Mouse (Mus musculus) erythroblast, embryonic 14.5 days (primary cell): ENCODE results near the gene Gm10337. TPM values are rescaled to one million over a fixed set of nuclear protein-coding genes. Genes with fewer than 3 reads are reported as not detected.

ENCODE experiments used
- H3K27me3 ChIP-seq: 2 replicates; pipeline ENCODE4 v1.6.1; 2012; ENCODE audit warnings: inconsistent platforms; ENCODE audit not compliant: control insufficient read depth
- H3K36me3 ChIP-seq: 2 replicates; pipeline ENCODE4 v1.6.1; 2012; ENCODE audit warnings: mild to moderate bottlenecking, inconsistent platforms; ENCODE audit not compliant: control insufficient read depth
- H3K4me1 ChIP-seq: 2 replicates; pipeline ENCODE4 v1.6.1; 2012; ENCODE audit warnings: inconsistent platforms; ENCODE audit not compliant: control insufficient read depth
- H3K4me3 ChIP-seq: replicated peaks from 2 replicates; pipeline ENCODE3; 2012; ENCODE audit warnings: moderate library complexity, mild to moderate bottlenecking, inconsistent platforms
- H3K9me3 ChIP-seq: 2 replicates; pipeline ENCODE4 v1.6.1; 2012; ENCODE audit warnings: low read length, inconsistent platforms, mixed read lengths; ENCODE audit not compliant: control insufficient read depth
- GATA1 ChIP-seq: IDR thresholded peaks from 2 replicates; pipeline ENCODE4 v1.6.1; 2012; ENCODE audit warnings: low read length, inconsistent platforms, mixed read lengths
- TAL1 ChIP-seq: IDR thresholded peaks from 3 replicates; pipeline ENCODE4 v1.6.1; 2012; ENCODE audit warnings: low read length, inconsistent platforms, mixed read lengths
- polyA plus RNA-seq: library from polyadenylated mRNA; stranded (reverse); fragments of >175 nt; gene quantifications from 2 replicates; pipeline ENCODE4 v1.2.3, GENCODE M21; 2012

The Gm10337 gene
- polyA plus RNA-seq, 1 experiment = not detected

DNA sequence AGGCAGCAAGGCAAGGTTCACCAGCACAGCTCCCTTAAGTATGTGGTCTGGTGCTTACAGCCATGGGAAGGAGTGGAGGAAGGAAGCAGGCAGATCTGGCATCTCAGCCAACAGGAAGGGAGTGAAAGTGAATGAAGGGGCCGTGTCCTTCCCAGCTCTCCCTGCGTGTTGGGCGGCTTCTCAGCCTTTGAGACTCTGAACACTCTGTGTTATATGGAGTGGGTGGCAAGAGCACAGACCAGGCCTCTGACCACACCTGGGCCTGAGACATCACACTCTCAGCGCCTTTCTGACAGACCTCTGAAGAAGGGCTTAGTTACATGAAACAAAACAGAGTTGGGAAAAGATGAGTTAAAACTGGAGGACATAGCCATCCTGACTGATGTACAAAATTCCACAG, 27.0 kb downstream of the Gm10337 start:
- Histone ChIP-seq H3K36me3 (peaks cover 70% of the 10 kb centered on the region), H3K4me1 (no peaks in the 10 kb centered on the region), H3K27me3 (no peaks in the 10 kb centered on the region), H3K4me3 (no peak overlapping the region), H3K9me3 (no peaks in the 10 kb centered on the region)
- TF ChIP-seq TAL1 (no peak), GATA1 (no peak)

DNA sequence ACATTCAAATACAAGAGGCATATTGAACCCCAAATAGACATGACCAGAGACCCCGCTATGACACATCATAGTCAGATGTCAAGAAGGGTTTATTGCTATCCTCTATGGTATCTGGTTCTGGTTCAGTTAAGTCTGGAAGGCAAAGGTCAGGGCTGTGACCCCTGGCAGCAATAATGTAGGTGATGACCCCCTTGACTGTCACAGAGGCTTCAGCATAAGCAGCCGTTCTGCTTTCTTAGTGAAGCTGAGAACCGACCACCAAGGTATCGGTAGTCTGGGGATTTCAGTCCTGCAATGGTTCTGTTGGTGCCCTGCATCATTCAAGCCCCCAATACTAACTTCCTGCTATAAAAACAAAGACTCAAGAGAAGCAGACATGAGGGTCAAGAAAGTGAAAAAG, 28.1 kb downstream of the Gm10337 start:
- H3K36me3 ChIP-seq = peaks cover 80% of the 10 kb centered on the region
- no peaks in the 10 kb centered on the region for H3K27me3 ChIP-seq
- TF ChIP-seq GATA1 = no peak
- TF ChIP-seq TAL1 = no peak
- H3K9me3 ChIP-seq = no peaks in the 10 kb centered on the region
- H3K4me3 ChIP-seq = no peak overlapping the region
- no peaks in the 10 kb centered on the region for H3K4me1 ChIP-seq

DNA sequence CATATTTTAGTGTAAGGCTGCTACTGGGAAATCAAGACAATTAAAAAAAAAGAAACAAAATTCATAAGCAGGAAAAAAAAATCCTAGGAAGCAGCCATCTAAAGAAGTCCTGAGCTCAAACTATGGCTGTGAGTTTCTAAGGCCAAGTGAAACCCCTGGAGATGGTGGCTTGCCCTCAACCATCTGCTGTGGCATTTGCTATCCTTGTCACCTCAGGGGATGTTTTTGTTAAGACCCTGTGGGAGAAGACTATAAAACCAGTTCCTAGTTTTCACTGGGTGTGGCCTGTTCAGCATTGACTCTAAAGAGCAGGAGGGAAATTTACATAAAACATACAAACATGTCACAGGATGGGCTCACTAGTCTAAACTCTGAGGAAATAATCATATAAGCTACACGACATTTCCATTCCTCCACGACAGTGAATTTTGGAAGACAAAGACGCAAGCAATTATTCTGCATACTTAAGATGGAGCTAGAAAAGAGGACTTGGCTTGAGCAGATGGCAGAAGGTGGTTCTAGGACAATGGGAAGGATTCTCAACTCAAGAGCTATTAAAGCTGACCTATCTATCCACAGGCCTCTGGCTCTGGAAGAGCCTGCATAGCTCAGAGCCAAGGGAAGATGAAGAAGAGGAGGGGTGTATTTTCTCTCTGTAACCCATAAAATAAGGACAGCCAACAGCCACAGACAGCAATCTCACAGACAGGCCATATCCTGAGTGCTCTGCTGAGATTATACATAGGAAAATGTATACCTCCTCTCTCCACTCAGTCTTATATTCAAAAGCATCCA, 28.8 kb downstream of the Gm10337 start:
- Histone ChIP-seq H3K27me3 (no peaks in the 10 kb centered on the region), H3K4me1 (no peaks in the 10 kb centered on the region), H3K9me3 (no peaks in the 10 kb centered on the region), H3K4me3 (no peak overlapping the region), H3K36me3 (peaks cover 83% of the 10 kb centered on the region)
- TF ChIP-seq GATA1 (no peak), TAL1 (no peak)

DNA sequence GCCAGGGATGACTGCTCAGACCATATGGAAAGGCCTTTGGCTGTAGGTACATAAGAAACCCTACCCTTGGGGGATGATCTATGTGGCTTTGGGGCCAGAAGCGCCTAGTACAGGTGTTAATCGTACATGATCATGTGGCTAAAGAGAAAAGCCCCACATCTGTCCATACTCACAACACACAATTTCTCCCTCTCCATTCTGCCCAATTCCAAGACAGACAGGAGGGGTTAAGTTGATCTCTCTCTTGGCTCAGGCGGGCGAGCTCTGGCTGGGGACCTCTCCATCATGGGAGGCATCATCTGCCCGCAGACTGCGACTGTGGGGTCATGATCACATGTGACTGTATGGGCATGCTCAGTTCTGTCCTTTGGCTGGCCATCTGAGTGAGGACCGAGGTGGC, 30.4 kb downstream of the Gm10337 start:
- H3K9me3 ChIP-seq = no peaks in the 10 kb centered on the region
- no peak overlapping the region for H3K4me3 ChIP-seq
- H3K27me3 ChIP-seq = no peaks in the 10 kb centered on the region
- TF ChIP-seq TAL1 (no peak), GATA1 (no peak)
- peaks cover 75% of the 10 kb centered on the region for H3K36me3 ChIP-seq
- no peaks in the 10 kb centered on the region for H3K4me1 ChIP-seq

DNA sequence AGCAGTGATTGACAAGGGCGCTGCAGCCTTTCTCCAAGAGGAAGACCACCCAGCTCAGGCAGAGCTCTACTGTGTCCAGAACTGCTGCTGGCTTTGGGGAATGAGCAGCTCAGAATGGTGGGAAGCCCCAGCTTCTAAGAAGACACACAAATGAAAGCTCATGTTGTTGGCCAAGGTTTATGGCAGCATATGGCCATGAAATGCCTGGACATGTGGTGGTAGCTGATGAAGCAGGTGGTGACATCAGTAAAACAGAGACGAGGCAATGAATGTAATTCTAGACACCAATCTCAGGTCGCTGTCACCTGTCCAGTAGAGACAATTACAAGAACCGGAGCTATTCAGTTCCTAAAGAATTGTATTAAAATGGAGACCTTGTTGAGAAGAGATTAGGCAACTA, 41.3 kb downstream of the Gm10337 start:
- peaks cover 64% of the 10 kb centered on the region for H3K36me3 ChIP-seq
- TF ChIP-seq TAL1 = no peak
- TF ChIP-seq GATA1 = no peak
- no peaks in the 10 kb centered on the region for H3K9me3 ChIP-seq
- H3K27me3 ChIP-seq = no peaks in the 10 kb centered on the region
- H3K4me3 ChIP-seq = no peak overlapping the region
- H3K4me1 ChIP-seq = no peaks in the 10 kb centered on the region

DNA sequence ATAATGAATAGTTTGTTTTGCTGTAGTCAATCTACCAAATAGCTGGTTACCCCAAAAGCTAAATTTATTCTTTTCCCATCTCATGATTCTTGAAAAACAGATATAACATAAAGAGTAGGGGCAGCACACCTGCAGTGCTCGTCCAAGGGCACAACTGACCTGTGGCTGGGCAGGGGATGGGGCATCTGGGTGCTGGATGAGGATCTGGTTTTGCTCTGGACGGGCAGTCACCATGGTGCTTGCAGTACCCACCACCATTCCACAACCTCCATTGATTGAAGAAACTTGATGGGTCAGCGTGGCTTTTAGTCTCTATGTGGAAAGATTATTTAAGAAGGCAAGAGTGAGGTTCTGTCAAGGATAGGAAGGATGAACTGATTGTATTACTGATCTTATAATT, 42.7 kb downstream of the Gm10337 start:
- Histone ChIP-seq H3K36me3 (peaks cover 55% of the 10 kb centered on the region), H3K4me3 (no peak overlapping the region)

DNA sequence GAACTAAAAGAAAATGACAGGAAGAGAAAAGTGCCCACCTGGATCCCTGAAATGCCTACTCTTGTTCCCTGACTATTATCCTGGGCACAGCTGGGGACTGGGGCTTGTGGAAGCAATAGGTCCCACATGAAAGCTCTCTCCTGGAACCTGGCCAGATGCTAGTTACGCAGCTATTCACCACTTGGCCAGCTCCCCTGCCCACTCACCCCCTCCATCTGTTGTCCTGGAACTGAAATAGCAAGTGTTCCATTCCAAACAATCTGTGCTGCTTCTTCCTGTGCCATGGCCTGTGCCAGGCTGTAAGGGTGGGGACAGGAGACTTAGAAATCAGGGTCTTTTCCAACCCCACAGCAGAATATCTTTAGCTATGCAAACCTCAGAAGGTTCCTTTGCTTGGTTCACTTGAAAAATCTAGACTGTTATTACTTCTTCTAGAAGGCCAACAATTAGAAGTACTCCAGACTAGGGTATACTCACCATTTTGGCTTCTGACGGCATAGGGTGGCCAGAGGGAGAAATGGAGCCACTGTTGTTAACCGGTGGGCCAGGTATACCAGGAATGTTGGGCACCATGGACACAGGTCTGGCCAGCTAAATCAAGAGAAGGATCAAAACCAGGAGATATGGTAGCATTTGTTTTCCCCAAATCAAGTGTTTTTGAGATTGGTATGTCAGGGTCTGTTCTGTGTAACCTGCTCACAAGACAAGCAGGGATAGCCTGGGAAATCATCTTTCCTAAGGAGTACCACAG, 43.3 kb downstream of the Gm10337 start:
- H3K27me3 ChIP-seq = no peaks in the 10 kb centered on the region
- no peaks in the 10 kb centered on the region for H3K9me3 ChIP-seq
- TF ChIP-seq GATA1 (no peak), TAL1 (no peak)
- no peaks in the 10 kb centered on the region for H3K4me1 ChIP-seq
- H3K4me3 ChIP-seq = no peak overlapping the region
- H3K36me3 ChIP-seq = peaks cover 56% of the 10 kb centered on the region

More for the DNA sequence above, 42.7 kb downstream of the Gm10337 start:
- Histone ChIP-seq H3K27me3 (no peaks in the 10 kb centered on the region), H3K4me1 (no peaks in the 10 kb centered on the region), H3K9me3 (no peaks in the 10 kb centered on the region)
- TF ChIP-seq GATA1 (no peak), TAL1 (no peak)

DNA sequence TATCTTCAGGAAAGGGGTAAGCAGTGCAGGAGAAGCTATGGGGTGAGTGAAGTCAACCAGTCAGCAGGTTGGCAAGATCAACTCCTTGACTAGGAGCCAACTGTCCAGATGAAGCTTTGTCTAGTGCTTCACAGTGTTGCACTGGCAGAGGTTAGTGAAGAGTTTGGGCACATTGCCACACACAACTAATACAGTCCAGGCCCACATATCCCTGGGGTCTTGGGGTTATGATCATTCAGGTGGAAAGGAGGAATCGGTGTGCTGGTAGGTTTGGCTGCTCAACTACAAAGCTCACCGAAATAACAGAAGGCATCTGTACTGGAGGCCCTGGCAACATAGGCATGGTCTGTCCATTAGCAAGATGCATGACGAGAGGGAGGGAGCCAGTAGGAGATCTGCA, 44.0 kb downstream of the Gm10337 start:
- peaks cover 55% of the 10 kb centered on the region for H3K36me3 ChIP-seq
- TF ChIP-seq GATA1 (no peak), TAL1 (no peak)

DNA sequence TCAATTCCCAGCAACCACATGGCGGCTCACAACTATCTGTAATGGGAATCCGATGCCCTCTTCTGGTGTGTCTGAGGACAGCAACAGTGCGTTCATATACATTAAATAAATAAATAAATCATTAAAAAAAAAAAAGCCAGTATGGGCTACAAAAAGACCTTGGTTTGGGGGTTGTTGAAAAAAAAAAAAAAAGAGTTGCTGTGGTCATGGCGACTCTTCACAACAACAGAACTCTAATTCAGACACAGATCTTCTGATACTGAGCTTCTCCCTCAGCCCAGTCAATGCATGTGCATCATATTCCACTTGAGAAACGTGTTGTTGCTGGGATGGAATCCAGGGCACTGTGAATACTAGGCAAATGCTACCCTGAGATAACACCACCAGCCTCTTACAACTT, 49.1 kb downstream of the Gm10337 start:
- Histone ChIP-seq H3K4me1 (no peaks in the 10 kb centered on the region), H3K27me3 (no peaks in the 10 kb centered on the region), H3K36me3 (peaks cover 48% of the 10 kb centered on the region), H3K4me3 (no peak overlapping the region), H3K9me3 (no peaks in the 10 kb centered on the region)
- TF ChIP-seq TAL1 (no peak), GATA1 (no peak)

More for the DNA sequence above, 44.0 kb downstream of the Gm10337 start:
- H3K27me3 ChIP-seq = no peaks in the 10 kb centered on the region
- H3K4me3 ChIP-seq = no peak overlapping the region
- H3K9me3 ChIP-seq = no peaks in the 10 kb centered on the region
- H3K4me1 ChIP-seq = no peaks in the 10 kb centered on the region

Other genes starting within 250 kb of the Gm10337 start
- gene Rarg, start 246.2 kb upstream of the Gm10337 start, polyA plus RNA-seq = 0.09 TPM in 2 replicates
- gene Gm9918, start 233.2 kb upstream of the Gm10337 start, polyA plus RNA-seq = not detected in 2 replicates
- gene Mfsd5, start 224.3 kb upstream of the Gm10337 start, polyA plus RNA-seq = 3.2 and 3.5 TPM in 2 replicates
- 12.0 and 15.2 TPM in 2 replicates for gene Espl1, start 207.5 kb upstream of the Gm10337 start, polyA plus RNA-seq
- 1.2 and 3.3 TPM in 2 replicates for gene Pfdn5, start 177.6 kb upstream of the Gm10337 start, polyA plus RNA-seq
- 6.4 and 8.0 TPM in 2 replicates for gene Myg1, start 172.0 kb upstream of the Gm10337 start, polyA plus RNA-seq
- gene Aaas, start 153.0 kb upstream of the Gm10337 start, polyA plus RNA-seq = 13.7 and 18.1 TPM in 2 replicates
- not detected in 2 replicates for gene Sp7, start 136.5 kb upstream of the Gm10337 start, polyA plus RNA-seq
- gene Sp1, start 97.6 kb upstream of the Gm10337 start, polyA plus RNA-seq = 0.32 and 0.93 TPM in 2 replicates
- 0.03 and 0.08 TPM in 2 replicates for gene Amhr2, start 58.4 kb upstream of the Gm10337 start, polyA plus RNA-seq
- 28.4 and 73.8 TPM in 2 replicates for gene Prr13, start 44.7 kb upstream of the Gm10337 start, polyA plus RNA-seq
- gene Pcbp2, start 33.2 kb upstream of the Gm10337 start, polyA plus RNA-seq = 31.3 and 62.4 TPM in 2 replicates
- 0.01 TPM in 2 replicates for gene Map3k12, start 13.3 kb downstream of the Gm10337 start, polyA plus RNA-seq
- gene Tarbp2, start 14.5 kb downstream of the Gm10337 start, polyA plus RNA-seq = 11.9 and 12.1 TPM in 2 replicates
- gene Npff, start 21.2 kb downstream of the Gm10337 start, polyA plus RNA-seq = 0.16 and 0.17 TPM in 2 replicates
- 0.09 TPM in 1 of 2 replicates, not detected in the other for gene Gm28047, start 121.3 kb downstream of the Gm10337 start, polyA plus RNA-seq
- gene Atf7, start 121.7 kb downstream of the Gm10337 start, polyA plus RNA-seq = 0.72 and 1.1 TPM in 2 replicates
- gene Atp5g2, start 168.6 kb downstream of the Gm10337 start, polyA plus RNA-seq = 1.2 and 2.9 TPM in 2 replicates
- 9.1 and 9.5 TPM in 2 replicates for gene Calcoco1, start 218.5 kb downstream of the Gm10337 start, polyA plus RNA-seq